Mouse (Mus musculus): ENCODE measurements at regions not wholly inside any gene's neighbourhood (a gene's known extent, or its start where the extent isn't known, plus 50 kb on each side); places are given as distances from the start of the nearest gene placed in this dataset.

DNA sequence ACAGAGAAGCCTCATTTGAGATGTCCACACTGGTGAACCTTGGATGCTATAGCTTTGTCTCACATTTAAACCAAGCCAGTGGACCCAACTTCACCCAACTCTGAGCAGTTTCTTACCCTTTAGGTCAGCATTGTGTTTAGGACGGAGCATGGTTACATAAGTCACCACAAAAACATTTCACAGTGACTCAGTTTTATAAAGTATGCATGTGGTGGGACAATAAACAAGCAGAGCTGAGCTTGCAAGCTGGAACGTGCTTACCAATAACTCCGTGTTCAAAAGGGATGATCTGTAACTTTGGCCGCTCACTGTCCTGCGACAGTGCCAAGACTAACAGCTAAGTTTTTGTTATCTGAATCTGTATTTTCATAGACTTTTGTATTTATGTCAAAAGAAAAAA, 587.8 kb downstream of the Epha4 start:
- DNase-seq = no peak

DNA sequence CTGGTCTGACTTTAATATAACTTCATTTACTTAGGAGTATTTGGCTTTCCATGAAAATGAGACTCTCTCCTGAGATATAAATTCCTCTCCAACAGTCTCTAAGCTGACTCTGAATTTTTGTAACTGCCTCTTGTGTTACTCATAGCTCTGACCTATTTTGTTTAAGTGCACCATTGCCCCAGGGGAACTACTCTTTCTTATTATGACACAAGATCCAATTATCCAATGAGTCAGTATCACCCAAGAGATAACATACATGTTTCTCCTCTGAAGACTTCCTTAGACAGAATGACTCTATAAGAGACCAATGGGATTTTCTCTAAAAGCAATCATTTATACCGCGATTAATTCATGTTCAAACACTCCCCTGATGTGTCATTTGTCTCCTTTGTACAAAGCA, 586.9 kb downstream of the Epha4 start:
- no peak for DNase-seq

- DNase-seq = no peak
Observed at GRCm38 (mm10) chr1:76933460-76933859, 581.4 kb downstream of the Epha4 start.

DNA sequence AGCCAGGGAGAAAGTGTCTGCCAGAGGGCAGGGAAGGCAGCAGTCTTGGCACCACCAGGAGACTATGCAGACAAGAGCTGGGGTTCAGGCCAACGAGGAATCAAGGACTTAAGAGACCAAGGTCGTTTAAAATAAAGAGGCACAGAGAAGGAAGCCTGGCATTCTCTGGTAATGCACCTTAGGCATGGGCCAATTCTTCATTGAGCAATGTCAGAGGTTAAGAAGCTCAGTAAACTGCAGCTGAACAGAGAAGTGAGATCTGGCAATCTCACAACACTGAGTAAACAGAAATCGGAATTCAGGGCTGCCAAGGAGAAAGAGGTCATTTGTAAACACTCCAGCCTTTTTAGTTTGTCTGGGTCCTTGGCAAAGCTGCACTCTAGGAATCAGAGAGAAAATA, 572.2 kb downstream of the Epha4 start:
- peak; percentile 10 for DNase-seq

DNA sequence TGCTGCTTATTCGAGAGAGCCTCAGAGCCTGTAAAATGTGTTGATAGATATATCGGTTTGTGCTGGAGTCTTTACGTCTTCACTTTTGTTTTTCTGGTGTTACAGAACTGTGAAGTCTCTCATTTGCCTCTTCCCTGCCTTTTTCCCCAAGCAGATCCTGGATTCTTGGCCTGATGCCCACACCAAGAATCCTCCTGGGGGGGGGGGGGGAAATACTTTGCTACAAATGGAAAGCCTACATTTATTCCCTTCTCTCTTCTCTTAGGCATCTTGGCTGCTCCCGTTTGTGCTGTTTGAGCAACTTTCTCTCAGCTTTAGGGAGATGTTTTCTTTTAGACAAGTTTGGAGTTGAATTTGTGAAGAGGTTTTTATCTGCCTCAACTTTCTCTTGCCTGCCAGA, 570.8 kb downstream of the Epha4 start:
- DNase-seq = no peak

DNA sequence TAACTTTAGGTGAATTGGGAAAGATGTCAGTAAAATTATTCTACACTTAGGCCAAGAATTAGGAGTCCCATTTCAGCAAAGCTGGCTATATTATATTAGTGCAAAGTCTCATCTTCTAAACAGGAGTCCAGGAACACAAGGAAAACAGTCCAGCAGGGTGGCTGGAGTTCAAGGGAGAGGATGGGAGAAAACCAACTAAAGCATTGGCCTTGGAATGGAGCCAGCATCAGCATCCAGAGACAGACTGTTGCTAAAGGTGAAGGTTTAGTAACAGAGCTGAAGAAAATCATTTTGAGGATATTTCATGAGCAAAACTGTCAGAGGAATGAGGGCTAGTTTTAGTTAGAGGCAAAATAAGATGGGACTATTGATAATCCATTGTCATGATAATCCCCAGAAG, 559.9 kb downstream of the Epha4 start:
- peak; percentile 13 for DNase-seq

GRCm38 (mm10) chr1:76957411-76957810, 557.5 kb downstream of the Epha4 start:
- DNase-seq = no peak

DNA sequence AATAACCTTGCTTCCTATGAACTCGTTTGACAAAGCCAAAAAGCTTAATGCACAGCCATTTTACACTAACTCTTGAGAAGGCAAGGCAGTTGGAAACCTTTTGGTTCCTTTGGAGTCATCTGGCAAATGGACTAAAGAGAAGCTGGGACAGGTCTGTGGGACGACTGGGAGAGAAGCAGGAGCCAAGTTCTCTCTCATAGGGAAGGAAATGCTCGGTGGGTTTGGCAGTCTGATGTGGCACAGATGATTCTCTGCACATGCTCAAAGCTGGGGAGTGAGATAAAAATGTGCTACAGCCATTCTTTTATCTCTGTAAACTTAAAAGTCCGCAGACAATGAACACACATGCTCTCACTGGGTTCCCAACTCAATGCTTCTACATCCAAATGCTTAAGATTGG, 556.2 kb downstream of the Epha4 start:
- no peak for DNase-seq

GRCm38 (mm10) chr1:76972454-76972853, 542.4 kb downstream of the Epha4 start:
- DNase-seq = no peak

DNA sequence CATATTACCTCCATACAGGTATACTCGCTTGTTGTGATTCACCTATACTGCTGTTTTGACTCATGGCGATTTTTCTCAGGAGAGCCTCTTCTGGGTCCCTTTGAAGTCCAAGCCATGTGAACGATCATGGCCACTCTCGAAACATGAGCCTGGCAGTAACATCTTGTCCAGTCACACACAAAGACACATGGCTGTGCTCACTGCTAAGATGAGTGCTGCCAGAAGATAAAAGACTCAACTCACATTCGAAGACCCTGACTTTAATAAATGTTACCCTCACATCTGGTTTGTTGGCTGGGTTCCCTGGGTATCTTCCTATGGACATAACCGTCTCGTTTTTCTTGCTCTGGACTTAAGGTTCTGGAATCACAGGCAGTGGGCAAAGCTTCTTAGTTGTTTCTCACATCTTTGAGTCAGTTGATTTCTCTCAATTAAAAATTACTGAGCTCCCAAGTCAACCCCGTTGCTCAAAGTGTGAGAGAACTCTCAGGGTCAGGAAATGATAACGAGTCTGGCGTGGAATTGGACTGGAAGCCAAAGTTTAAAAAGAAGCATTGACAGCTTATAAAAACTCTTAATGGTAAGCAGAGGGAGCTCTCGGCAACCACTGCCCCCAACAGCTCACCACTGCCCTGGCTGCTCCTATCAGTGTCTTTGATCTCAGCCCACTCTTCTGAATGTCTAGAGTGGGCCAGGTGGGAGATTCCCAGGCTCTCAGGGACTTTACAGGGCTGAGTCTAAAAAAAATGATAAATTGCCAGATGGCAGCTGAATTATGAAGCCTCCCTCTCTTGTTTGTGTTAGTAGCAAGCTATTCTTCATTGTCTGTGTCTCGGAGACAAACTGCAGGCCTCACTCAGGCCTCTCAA, 539.6 kb downstream of the Epha4 start:
- no peak for DNase-seq

DNA sequence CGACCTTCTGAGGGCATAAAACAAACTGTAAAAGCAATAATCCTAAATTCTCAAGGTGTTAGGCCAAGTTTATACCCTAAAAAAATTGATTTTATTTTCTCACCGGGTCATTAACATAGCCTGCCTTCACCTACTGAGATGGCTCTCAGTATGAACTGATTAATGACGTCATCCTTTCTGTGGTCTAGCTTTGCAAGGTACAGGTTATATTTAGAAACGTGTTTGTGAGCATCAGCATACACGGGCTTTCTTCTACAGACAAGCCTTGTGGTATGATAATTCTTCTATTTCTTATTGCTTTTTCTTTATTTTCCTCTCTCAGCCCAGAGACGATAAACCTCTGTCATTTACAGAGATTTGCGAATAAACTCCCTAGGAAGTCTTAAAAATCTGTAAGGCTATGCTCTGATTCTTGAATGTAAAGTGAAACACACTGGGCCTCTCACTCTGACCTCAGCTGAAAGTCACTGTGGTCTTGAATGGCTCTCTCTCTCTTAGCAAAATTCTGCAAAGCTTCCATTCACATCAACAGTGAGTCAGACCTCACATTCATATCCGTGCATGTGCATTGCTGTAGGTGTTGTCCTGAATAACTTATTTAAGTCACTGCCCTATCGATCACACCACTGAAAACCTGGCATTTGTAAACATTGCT, 534.3 kb downstream of the Epha4 start:
- DNase-seq = no peak

- DNase-seq = no peak
Observed at GRCm38 (mm10) chr1:76993776-76994175, 521.1 kb downstream of the Epha4 start.

DNA sequence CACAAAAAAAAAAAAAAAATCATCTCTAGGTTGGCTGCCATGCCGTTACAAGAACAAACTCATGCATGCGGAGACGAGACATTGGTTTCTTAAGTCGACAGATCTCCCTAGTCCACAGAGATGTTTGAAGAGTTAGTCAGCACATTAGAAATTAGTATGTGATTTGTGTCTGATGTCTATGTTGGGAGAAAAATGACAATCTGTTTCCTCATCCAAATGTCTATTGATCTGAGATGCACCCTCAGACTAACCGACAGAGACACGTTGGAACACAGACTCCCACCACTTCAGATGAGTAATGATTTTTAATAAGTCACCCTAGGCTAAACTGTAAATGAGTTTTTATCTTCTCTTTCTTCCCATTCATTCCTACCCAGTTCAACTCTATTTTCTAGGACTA, 506.9 kb downstream of the Epha4 start:
- DNase-seq = no peak

- no peak for DNase-seq
Observed at GRCm38 (mm10) chr1:77010608-77011214, 504.2 kb downstream of the Epha4 start.

GRCm38 (mm10) chr1:77027656-77028055, 487.2 kb downstream of the Epha4 start:
- DNase-seq = no peak

DNA sequence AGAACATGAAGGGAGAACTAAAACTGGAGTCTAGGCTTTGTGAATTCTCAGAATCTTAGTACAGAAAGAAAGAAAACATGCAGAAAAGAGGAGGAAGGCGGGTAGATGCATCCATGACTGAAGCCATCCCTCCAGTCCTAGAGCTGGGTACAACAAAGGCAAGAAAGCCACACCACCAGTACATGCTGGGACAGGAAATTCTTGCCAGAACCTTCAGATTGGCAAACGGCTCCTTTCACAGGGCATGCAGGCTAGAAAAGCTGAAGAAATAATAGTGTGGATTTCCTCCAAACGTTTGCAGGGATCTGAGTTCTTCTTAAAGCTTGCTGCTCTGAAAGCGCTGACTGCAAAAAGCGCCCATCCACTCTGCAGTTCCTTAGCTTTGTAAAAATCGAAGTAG, 486.7 kb downstream of the Epha4 start:
- no peak for DNase-seq

DNA sequence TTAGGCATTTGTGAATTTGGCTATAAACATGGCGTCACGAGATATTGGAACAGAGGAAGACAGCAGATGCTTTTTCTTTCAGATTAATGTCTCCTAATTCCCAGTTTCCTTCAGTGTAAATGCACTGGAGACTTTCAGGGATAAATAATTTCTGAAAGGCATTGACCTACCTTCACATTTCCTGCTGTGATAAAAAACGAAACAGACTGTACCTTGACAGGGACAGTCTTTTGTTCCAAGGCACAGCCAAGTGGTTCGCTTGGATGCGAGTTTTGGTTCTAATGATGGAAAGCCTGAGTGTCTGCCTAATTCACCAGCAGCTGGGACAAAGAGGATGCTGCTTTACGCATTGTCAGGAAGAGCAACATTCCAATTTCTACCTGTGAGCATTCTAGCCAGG, 485.8 kb downstream of the Epha4 start:
- no peak for DNase-seq

DNA sequence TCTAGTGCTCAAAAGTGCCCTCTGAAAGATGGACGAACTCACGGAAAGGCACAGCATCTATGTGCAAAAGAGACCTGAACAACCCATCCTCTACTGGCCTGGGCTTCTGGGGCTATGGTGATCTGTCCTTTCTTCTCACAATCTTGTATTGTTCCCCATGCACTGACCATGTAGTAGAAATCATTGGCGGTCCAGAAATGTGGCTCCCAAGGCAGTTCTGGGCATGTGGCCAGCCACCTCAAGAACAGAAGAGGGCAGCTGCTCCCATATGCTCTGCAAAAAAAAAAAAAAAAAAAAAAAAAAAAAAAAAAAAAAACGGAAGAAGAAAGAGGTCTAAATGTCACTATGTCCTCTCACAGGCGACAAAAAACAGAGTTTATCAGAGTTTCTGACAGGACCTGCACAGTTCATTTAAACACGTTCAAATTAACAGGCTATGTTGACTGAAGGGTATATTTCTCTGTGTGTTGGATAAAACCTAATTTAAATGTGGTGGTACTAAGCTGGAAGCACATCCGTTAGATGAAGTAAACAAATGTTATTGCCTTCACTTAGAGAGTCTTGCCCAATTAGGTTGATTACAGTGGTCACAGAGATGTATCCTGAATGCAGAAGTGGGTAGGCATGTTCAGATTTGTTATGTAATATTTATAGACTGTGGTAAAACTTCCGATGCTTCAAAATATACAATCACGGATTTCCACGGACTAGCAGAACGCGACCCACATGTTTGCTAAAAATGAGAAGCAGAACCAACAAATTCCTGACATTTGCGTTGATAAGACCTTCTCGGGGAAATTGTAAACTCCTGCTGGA, 470.9 kb downstream of the Epha4 start:
- peak; percentile 40 for DNase-seq

DNA sequence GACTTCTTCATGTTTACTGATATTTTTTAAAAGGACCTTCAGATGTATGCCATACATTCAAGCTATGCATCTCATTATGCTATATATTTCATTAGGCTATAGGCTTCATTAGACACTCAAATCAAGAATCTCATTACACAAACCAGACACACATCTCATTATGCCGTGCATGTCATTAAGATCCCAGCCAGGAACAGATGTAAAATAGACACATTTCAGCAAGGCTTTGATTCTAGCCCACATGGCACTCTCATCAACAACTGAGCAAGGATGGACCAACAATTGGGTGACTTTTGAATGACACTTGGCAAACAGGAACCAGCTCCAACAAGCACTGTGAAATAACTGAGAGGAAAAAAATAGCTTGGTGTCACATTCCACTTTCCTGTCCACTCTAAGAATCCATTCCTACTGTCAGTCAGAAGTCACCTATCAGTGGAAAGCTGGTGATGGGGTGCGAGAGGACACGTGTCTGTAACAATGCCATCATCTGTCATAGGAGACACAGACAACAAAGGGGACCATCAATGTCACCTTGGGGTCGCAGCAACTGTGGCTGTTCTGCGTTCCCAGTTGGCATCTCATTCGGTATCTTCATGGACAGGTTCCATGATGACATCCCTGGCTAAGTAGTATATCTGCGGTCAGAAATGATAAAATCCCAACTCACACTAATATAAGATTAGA, 466.0 kb downstream of the Epha4 start:
- no peak for DNase-seq

DNA sequence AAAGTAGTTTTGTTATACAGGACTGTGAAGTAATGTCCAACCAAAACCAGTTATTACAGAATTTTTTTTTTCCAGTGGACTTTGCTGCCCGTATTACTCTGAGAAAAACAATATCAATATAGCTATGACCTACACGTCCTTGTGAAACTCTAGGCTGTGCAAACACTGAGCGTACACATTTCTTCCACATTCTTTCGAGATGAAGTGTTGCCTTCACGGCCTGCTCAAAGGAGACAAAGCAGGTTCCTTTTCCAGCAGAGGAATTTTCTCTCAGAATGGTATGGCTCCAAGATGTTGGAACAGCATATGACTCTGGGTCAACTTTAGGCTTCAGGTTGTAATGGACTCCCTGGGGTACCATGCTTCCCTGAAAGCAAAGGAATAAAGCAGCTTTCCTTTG, 463.6 kb downstream of the Epha4 start:
- DNase-seq = no peak

DNA sequence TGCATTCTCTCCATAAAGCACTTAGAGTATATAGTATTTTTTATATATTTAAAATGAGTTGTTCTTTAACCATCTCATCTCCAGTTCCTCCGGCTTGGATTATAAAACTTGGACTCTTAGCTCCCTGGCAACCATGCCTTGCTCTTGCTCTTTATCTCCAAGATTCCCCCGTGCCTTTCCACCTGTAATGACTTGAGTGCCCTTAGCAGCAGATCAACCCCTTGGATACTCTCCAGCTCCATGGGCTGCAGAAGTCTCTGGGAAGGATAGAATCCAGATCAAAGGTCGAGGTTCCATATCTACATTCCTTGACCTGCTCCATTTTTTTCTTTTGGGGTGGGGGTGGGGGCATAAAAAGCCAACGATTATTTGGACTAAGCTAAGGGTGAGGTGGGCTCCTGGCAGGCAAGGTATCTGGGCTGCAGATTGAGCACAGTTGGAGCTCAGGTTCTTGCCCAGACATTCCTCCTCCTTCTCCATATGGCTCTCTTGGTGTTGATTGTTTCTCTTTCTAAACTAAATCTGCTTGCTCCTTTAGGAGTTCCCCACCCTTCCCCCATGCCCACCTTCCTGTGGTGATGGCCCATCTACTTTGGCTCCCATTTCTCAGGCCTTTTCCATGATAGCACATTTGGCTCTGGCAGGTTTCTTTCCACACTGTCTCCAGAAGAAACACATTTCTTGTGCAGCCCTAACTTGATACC, 460.9 kb downstream of the Epha4 start:
- DNase-seq = no peak
